Mouse (Mus musculus) G1E (cell line): ENCODE data around the gene Kirrel. TPM values are rescaled to one million over a fixed set of nuclear protein-coding genes. Genes with fewer than 3 reads are reported as not detected.

Source experiments
- ATAC-seq: 2 replicates; pipeline ENCODE4 v1.8.0; 2016; ENCODE audit warnings: mild to moderate bottlenecking; ENCODE audit not compliant: insufficient number of reproducible peaks, poor library complexity, low FRiP score, severe bottlenecking; ENCODE audit errors: extremely low read depth
- DNase-seq: peaks from one replicate; pipeline ENCODE4 v3.0.0; 2012; ENCODE audit warnings: low spot score
- H3K27me3 ChIP-seq: 2 replicates; pipeline ENCODE4 v1.6.1; 2012; ENCODE audit warnings: mild to moderate bottlenecking, low read length, inconsistent platforms; ENCODE audit not compliant: insufficient read depth
- H3K36me3 ChIP-seq: replicated peaks from 2 replicates; pipeline ENCODE3; 2012; ENCODE audit warnings: mild to moderate bottlenecking, inconsistent platforms
- H3K4me1 ChIP-seq: 2 replicates; pipeline ENCODE4 v1.6.1; 2012; ENCODE audit warnings: low read depth, low read length, inconsistent platforms, mixed read lengths; ENCODE audit not compliant: insufficient read depth
- H3K4me3 ChIP-seq: 2 replicates; pipeline ENCODE4 v1.5.1; 2012; ENCODE audit warnings: low read depth, mild to moderate bottlenecking, inconsistent platforms, low read length, moderate library complexity, mixed read lengths
- H3K9me3 ChIP-seq: replicated peaks from 2 replicates; pipeline ENCODE4 v1.6.1; 2012; ENCODE audit warnings: inconsistent platforms
- CTCF ChIP-seq: IDR thresholded peaks from 2 replicates; pipeline ENCODE4 v1.5.1; 2012; ENCODE audit warnings: low read depth, low read length, inconsistent platforms, mixed read lengths
- GATA1 ChIP-seq: IDR thresholded peaks from 2 replicates; pipeline ENCODE4 v1.6.1; 2012; ENCODE audit warnings: borderline replicate concordance, low read length, inconsistent platforms, mixed read lengths
- GATA2 ChIP-seq: IDR thresholded peaks from 2 replicates; pipeline ENCODE4 v1.6.1; 2012; ENCODE audit warnings: low read depth, low read length, inconsistent platforms, borderline replicate concordance
- POLR2AphosphoS5 ChIP-seq: IDR thresholded peaks from 2 replicates; pipeline ENCODE4 v1.6.1; 2012; ENCODE audit warnings: low read depth, low read length, inconsistent platforms; ENCODE audit not compliant: insufficient replicate concordance
- TAL1 ChIP-seq: conservative IDR thresholded peaks from 2 replicates; pipeline ENCODE4 v1.6.1; 2012; ENCODE audit warnings: low read depth, low read length, inconsistent platforms, mixed read lengths
- polyA plus RNA-seq: library from polyadenylated mRNA; stranded (reverse); fragments of >175 nt; gene quantifications from 2 replicates; pipeline ENCODE4 v1.2.3, GENCODE M21; 2012
- total RNA-seq, 2 experiments: library from RNA; stranded (forward) in 1 of 2; stranded (reverse) in 1 of 2; fragments of 200-1000 nt in 1 of 2; fragments of >200 nt in 1 of 2; fragmentation: Nextera tagmentation in 1 of 2; gene quantifications; 2 replicates each; pipeline ENCODE4 v1.2.3; 2014 to 2017

Kirrel gene
- total and polyA plus RNA-seq, 3 experiments, result 0.11 TPM; not detected in 2

DNA sequence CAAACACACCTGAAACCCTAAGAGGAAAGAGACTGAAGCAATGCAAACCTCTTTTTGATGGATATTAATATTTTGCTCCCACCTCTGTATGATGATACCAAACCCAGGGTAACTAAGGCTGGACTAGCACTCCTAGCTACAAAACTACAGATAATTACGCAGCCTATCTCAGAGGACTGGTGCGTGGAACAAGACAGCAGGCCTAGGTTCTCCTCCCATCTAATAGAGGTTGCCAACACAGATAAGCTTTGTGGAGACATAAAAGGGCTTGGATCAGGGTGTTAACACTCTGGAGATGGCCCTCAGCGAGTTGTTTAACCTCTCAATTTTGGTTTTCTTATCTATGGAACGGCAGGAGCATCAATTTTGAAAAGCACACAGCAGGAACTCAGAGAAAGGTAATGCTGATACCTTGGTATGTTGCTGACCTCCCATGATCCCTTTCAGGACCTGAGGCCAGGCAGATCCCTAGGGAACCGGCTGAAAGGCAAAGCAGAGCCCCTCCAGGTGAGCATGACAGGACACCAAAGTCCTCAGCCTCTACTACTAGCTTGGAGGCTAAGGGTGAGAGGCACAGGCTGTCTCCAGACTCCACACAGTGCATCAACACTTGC is 5.0 kb downstream of the Kirrel start:
- ATAC-seq, result no peak
- Histone ChIP-seq H3K4me3 (no peak overlapping the region), H3K36me3 (no peaks in the 10 kb centered on the region), H3K27me3 (peaks cover 29% of the 10 kb centered on the region), H3K9me3 (no peaks in the 10 kb centered on the region), H3K4me1 (no peaks in the 10 kb centered on the region)
- no peak for DNase-seq
- TF ChIP-seq POLR2AphosphoS5, result no peak
- no peak for TF ChIP-seq GATA1
- no peak for TF ChIP-seq GATA2
- TF ChIP-seq TAL1, result no peak
- TF ChIP-seq CTCF, result no peak

DNA sequence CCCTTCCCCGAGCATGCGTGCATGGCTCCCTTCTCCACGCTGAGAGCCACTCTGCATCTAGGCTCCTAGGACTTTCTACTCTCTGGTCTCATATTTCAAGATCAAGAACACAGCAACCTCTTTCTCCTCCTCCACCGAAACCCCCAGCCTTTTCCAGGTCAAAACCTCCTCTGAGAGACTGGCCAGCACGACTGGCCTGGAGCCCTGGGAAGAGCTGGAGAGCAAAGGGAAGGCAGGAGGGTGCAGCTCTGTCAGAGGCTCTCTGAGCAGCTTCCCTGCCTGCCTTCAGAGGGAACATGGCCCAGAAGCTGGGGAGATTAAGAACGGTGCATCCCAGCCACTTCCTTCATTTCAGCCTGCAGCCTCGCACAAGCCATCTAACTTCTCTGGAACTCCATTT is 5.8 kb downstream of the Kirrel start:
- TF ChIP-seq POLR2AphosphoS5 (no peak), CTCF (no peak), GATA2 (no peak), TAL1 (no peak), GATA1 (no peak)
- ATAC-seq, result no peak
- no peaks in the 10 kb centered on the region for H3K9me3 ChIP-seq
- no peak overlapping the region for H3K4me3 ChIP-seq
- H3K36me3 ChIP-seq, result no peaks in the 10 kb centered on the region
- H3K4me1 ChIP-seq, result no peaks in the 10 kb centered on the region
- H3K27me3 ChIP-seq, result peaks cover 21% of the 10 kb centered on the region
- DNase-seq, result no peak

DNA sequence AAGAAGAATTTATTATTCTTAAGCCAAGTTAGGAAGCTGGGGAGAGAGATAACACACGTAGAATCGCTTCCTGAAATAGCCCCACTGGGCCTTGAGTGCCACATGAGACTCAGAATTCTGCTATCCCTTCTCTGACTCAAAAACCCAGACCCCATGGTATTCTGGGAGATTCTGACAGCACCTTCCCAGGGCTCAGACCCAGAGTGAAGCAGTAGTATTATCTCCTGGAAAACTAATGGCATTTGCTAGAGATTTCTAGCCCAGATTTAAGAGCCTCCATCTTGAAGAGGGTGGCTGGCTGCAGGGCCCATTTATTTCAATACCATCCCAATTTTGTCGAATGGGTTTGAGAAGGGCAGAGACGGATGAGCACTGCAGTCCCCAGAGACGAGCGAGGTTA is 6.9 kb downstream of the Kirrel start:
- no peak for DNase-seq
- H3K4me3 ChIP-seq, result no peak overlapping the region

DNA sequence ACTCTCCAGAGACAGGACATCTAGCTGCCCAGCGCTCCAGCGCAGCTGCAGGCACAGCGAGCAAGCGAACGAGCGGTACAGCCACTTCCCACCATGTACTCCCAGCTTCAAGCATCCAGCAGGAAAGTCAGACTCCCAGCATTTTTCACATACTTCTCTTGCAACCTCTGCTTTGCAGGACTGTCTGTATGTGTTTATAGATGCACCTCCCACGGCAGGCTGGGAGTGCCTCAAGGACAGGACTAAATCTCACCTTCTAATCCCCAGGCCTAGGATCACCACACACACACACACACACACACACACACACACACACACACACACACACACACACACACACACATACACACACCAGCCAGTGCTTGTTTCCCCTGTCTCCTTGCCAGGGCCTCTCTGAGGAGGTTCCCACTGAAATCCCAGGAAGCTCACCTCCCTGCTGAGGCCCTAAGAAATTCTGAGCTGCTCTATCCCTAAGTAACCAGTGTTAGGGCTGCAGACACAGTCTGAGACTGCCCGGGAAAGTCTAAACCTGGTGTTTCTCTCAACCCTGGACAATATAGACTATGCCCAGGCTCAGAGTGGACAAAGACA is 9.2 kb downstream of the Kirrel start:
- Histone ChIP-seq H3K4me3 (no peak overlapping the region), H3K4me1 (no peaks in the 10 kb centered on the region), H3K36me3 (no peaks in the 10 kb centered on the region), H3K27me3 (peaks cover 4% of the 10 kb centered on the region; the same call in 1 of the 2 replicates), H3K9me3 (no peaks in the 10 kb centered on the region)
- DNase-seq, result no peak
- TF ChIP-seq GATA1 (no peak), TAL1 (no peak), CTCF (no peak), POLR2AphosphoS5 (no peak), GATA2 (no peak)
- no peak for ATAC-seq

More for the DNA sequence above, 6.9 kb downstream of the Kirrel start:
- peaks cover 14% of the 10 kb centered on the region for H3K27me3 ChIP-seq
- no peaks in the 10 kb centered on the region for H3K9me3 ChIP-seq
- no peak for ATAC-seq
- H3K4me1 ChIP-seq, result no peaks in the 10 kb centered on the region
- TF ChIP-seq POLR2AphosphoS5, result no peak
- TF ChIP-seq TAL1, result no peak
- TF ChIP-seq GATA1, result no peak
- no peak for TF ChIP-seq CTCF
- TF ChIP-seq GATA2, result no peak
- H3K36me3 ChIP-seq, result no peaks in the 10 kb centered on the region

DNA sequence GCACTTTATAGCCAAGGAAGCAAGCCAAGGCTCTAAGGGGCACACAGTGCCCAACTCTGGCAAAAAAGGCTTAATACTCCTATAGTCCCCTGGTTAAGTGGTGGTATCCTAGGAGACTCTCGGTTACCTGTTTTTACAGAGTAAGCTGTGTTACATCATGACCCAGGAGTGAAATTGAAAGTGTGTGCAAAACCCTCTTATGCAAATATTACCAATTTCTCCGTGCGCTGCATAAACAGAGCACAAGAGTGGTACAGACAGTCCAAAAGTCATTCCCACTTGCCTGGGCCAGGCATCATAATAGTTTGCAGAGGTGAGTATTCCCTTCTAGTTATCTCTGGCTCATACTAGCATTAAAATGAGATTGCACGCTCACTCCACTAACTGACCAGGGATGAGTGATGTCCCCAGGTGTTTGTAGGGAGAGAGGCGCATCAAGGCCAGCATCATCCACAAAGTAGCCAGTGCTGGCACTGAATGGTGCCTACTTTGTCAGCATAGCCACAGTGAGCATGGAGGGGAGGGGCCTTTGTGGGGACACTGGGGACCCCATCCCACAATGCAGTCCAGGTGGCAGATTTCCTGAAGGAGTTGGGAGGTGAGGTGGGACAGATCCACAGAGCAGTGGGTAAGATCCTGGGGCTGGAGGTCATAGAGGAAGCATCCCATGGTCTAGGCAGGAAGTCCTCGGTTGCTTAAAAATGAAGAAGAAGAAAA is 10.3 kb downstream of the Kirrel start:
- DNase-seq, result no peak
- H3K4me1 ChIP-seq, result no peaks in the 10 kb centered on the region
- no peak for ATAC-seq
- H3K27me3 ChIP-seq, result peaks cover 4% of the 10 kb centered on the region; the same call in 1 of the 2 replicates
- TF ChIP-seq GATA1 (no peak), GATA2 (no peak), CTCF (no peak), POLR2AphosphoS5 (no peak), TAL1 (no peak)
- no peaks in the 10 kb centered on the region for H3K9me3 ChIP-seq
- H3K36me3 ChIP-seq, result no peaks in the 10 kb centered on the region
- no peak overlapping the region for H3K4me3 ChIP-seq

DNA sequence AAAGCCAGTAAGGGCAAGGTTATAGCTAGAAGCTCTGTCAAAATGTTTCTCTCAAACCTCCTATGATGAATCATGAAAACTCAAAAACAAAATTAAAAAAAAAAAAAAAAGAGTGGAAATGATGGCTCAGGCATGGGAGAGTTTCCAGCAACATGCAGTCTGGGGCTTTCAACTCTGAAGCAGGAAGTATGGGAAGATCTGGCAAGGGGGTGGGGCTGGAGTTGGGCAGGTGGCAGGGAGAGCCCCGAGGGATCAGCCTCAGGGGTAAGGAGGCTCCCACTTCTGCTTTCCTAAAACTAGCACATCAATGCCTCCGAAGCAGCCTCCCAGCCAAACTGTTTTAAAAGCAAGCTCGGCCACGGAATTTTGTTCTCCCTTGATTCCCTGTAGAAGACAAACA is 11.4 kb downstream of the Kirrel start:
- Histone ChIP-seq H3K4me1 (no peaks in the 10 kb centered on the region), H3K27me3 (peaks cover 4% of the 10 kb centered on the region; the same call in 1 of the 2 replicates), H3K4me3 (no peak overlapping the region), H3K36me3 (no peaks in the 10 kb centered on the region), H3K9me3 (no peaks in the 10 kb centered on the region)
- DNase-seq (no peak), ATAC-seq (no peak)
- no peak for TF ChIP-seq CTCF
